Mouse (Mus musculus): ENCODE measurements around the gene Nudt16l1. TPM values are rescaled to one million over a fixed set of nuclear protein-coding genes. Genes with fewer than 3 reads are reported as not detected.

Nudt16l1 gene
- 10 to 100 TPM; 40.5 to 43.9 TPM for total RNA-seq (2021)

- no peak for DNase-seq
- intact Hi-C loops (cut with DNase I) = no loop called here
Measured at GRCm38 (mm10) chr16:4938461-4938860, at the start of gene Nudt16l1. Gene Nudt16l1, plus strand, starts transcription at chr16:4938761.

- intact Hi-C loops (cut with DNase I) = no loop called here
- DNase-seq = peak; percentile 53 to 64
Measured at GRCm38 (mm10) chr16:4890201-4890709, 48.3 kb upstream of the Nudt16l1 start.

- no peak for DNase-seq
- intact Hi-C loops (cut with DNase I) = no loop called here
Measured at GRCm38 (mm10) chr16:4892171-4892570, 46.4 kb upstream of the Nudt16l1 start.

- no peak for DNase-seq
- intact Hi-C loops (cut with DNase I) = no loop called here
Measured at GRCm38 (mm10) chr16:4894201-4894908, 44.2 kb upstream of the Nudt16l1 start.

GRCm38 (mm10) chr16:4896249-4897027 is 42.1 kb upstream of the Nudt16l1 start:
- peak; percentile 70 to 82 for DNase-seq
- intact Hi-C loops (cut with DNase I) = no loop called here

- intact Hi-C loops (cut with DNase I) = no loop called here
Measured at GRCm38 (mm10) chr16:4897146-4897730, 41.3 kb upstream of the Nudt16l1 start.

GRCm38 (mm10) chr16:4898881-4899280 is 39.7 kb upstream of the Nudt16l1 start:
- no peak for DNase-seq
- intact Hi-C loops (cut with DNase I) = no loop called here

More at GRCm38 (mm10) chr16:4897146-4897730, 41.3 kb upstream of the Nudt16l1 start:
- no peak for DNase-seq

GRCm38 (mm10) chr16:4899711-4900110 is 38.9 kb upstream of the Nudt16l1 start:
- intact Hi-C loops (cut with DNase I) = no loop called here
- no peak for DNase-seq

GRCm38 (mm10) chr16:4901167-4901566 is 37.4 kb upstream of the Nudt16l1 start:
- no peak for DNase-seq
- intact Hi-C loops (cut with DNase I) = no loop called here

- intact Hi-C loops (cut with DNase I) = no loop called here
- no peak for DNase-seq
Measured at GRCm38 (mm10) chr16:4902390-4902789, 36.2 kb upstream of the Nudt16l1 start.

GRCm38 (mm10) chr16:4903491-4904102 is 35.0 kb upstream of the Nudt16l1 start:
- DNase-seq = no peak
- intact Hi-C loops (cut with DNase I) = no loop called here

GRCm38 (mm10) chr16:4904878-4905277 is 33.7 kb upstream of the Nudt16l1 start:
- no peak for DNase-seq
- intact Hi-C loops (cut with DNase I) = no loop called here

- no peak for DNase-seq
- intact Hi-C loops (cut with DNase I) = no loop called here
Measured at GRCm38 (mm10) chr16:4905591-4905990, 33.0 kb upstream of the Nudt16l1 start.

GRCm38 (mm10) chr16:4906559-4906958 is 32.0 kb upstream of the Nudt16l1 start:
- no peak for DNase-seq
- intact Hi-C loops (cut with DNase I) = no loop called here

- intact Hi-C loops (cut with DNase I) = no loop called here
- DNase-seq = no peak
Measured at GRCm38 (mm10) chr16:4907386-4907785, 31.2 kb upstream of the Nudt16l1 start.

- intact Hi-C loops (cut with DNase I) = no loop called here
- no peak for DNase-seq
Measured at GRCm38 (mm10) chr16:4907972-4908371, 30.6 kb upstream of the Nudt16l1 start.

GRCm38 (mm10) chr16:4909745-4910144 is 28.8 kb upstream of the Nudt16l1 start:
- intact Hi-C loops (cut with DNase I) = loop anchor here (5.0 kb wide), 1 partner anchor 117 kb away; the partner anchor contains the start of gene Cdip1
- no peak for DNase-seq

- intact Hi-C loops (cut with DNase I) = loop anchor here (5.0 kb wide), 1 partner anchor 118 kb away; the partner anchor contains the start of gene Cdip1
- no peak for DNase-seq
Measured at GRCm38 (mm10) chr16:4910758-4911157, 27.8 kb upstream of the Nudt16l1 start.

GRCm38 (mm10) chr16:4912074-4912648 is 26.4 kb upstream of the Nudt16l1 start:
- intact Hi-C loops (cut with DNase I) = loop anchor here (2.0 to 5.0 kb wide), 2 partner anchors 31 to 120 kb away; partner anchors contain the start of genes Cdip1 and Ubald1
- DNase-seq = no peak
